Mouse (Mus musculus) cortical plate, adult 2 months (tissue): ENCODE results near the gene Camkmt.

Source experiments
- CTCF ChIP-seq: fragments of 200-500 bp; IDR thresholded peaks from 2 replicates; pipeline ENCODE4 v1.5.1; 2011; ENCODE audit warnings: mild to moderate bottlenecking, control low read depth, low read length; ENCODE audit not compliant: insufficient read depth; ENCODE audit errors: extremely low read depth
- POLR2A ChIP-seq: fragments of 200-500 bp; IDR thresholded peaks from 2 replicates; pipeline ENCODE4 v1.6.1; 2011; ENCODE audit warnings: mild to moderate bottlenecking, low read length, control low read depth; ENCODE audit not compliant: insufficient read depth; ENCODE audit errors: extremely low read depth

DNA sequence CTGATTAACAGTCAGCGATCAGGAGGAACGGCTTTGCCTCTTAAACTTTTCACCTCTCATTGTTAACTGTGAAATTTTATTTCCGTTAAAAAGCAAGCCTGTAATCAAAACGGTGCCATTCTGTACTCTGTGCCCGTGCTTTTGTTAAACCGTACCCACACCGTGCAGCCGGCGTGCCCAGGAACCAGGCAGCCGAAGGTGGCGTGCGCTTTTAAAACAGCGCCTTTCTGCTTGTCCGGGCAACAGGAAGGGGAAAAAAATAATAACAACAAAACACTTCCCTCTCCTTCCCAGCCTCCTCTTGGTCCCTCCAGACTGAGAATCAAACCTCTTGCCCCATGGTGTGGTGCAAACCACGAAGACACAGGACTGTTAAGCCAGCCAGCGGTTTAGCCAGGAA, 364.7 kb downstream of the Camkmt start:
- no peak for TF ChIP-seq CTCF
- no peak for TF ChIP-seq POLR2A
